10 mouse cellular contexts compared by ENCODE assay signal in genomic region chr5:134677491-134677890, GRCm38 (mm10). TPM values are rescaled to one million over a fixed set of nuclear protein-coding genes. Genes with fewer than 3 reads are reported as not detected.
DNase-seq lines count a peak whose midpoint lies in the region; ATAC-seq and TF ChIP-seq lines count a peak whose summit lies in the region.
"Had no signal": no experiment of that assay in that cellular context is flagged by ENCODE, and none has a peak within 500 bp of the region (broad histone marks: within the 10 kb centered on the region; RNA-seq: fewer than 3 reads in every experiment).

No protein-coding gene starts in this region.

- no peak for DNase-seq in heart, adult 8-10 months (ENCODE audit: low spot score)
- no peak for DNase-seq in liver, adult 2 months (ENCODE audit: extremely low read depth, low read depth, low spot score)
- DNase-seq in liver: no peak
- DNase-seq in liver, embryonic 13.5 days: no peak
- DNase-seq in cerebellum, postnatal 25 days: no peak
- DNase-seq in cerebellum, adult 9-11 months: no peak
- DNase-seq: adrenal gland, postnatal 25 days; cerebellum, adult 8-10 months had no signal

- no peak overlapping the region for H3K9ac ChIP-seq in heart, embryonic 13.5 days
- peak overlapping the region; percentile 52; the same call in 1 of the 2 replicates for H3K9ac ChIP-seq in liver, adult 2 months (ENCODE audit: low read depth, low read length)
- peak overlapping the region; percentile 15; the same call in 1 of the 2 replicates for H3K9ac ChIP-seq in liver, embryonic 13.5 days

- TF ChIP-seq CTCF in liver, adult 2 months (IDR thresholded peaks at IDR 0.05; ENCODE audit: low read depth, low read length): no peak
- TF ChIP-seq CTCF in bone marrow macrophage, adult 2 months (IDR thresholded peaks at IDR 0.05; ENCODE audit: low read depth, low read length): no peak

- H3K36me3 ChIP-seq in heart, embryonic 13.5 days: peaks cover 6% of the 10 kb centered on the region
- no peaks in the 10 kb centered on the region for H3K36me3 ChIP-seq in liver, adult 2 months (ENCODE audit: control insufficient read depth, insufficient read depth, low read length)
- no peaks in the 10 kb centered on the region for H3K36me3 ChIP-seq in liver, embryonic 13.5 days

- H3K9me3 ChIP-seq in heart, embryonic 13.5 days: no peaks in the 10 kb centered on the region
- no peaks in the 10 kb centered on the region for H3K9me3 ChIP-seq in liver, embryonic 13.5 days (replicated peaks)

- peaks cover 62% of the 10 kb centered on the region for H3K4me1 ChIP-seq in heart, embryonic 13.5 days
- peaks cover 8% of the 10 kb centered on the region for H3K4me1 ChIP-seq in liver, adult 2 months (ENCODE audit: control insufficient read depth, insufficient read depth, low read length)
- H3K4me1 ChIP-seq in bone marrow macrophage, adult 2 months (ENCODE audit: control insufficient read depth, insufficient read depth, low read length): peaks cover 24% of the 10 kb centered on the region
- H3K4me1 ChIP-seq in liver, embryonic 13.5 days (replicated peaks): peaks cover 61% of the 10 kb centered on the region

- H3K4me3 ChIP-seq in heart, embryonic 13.5 days: no peak overlapping the region
- H3K4me3 ChIP-seq in liver, adult 2 months (ENCODE audit: insufficient read depth, low read depth, low read length): peak overlapping the region; percentile 56
- peak overlapping the region; percentile 67 for H3K4me3 ChIP-seq in bone marrow macrophage, adult 2 months (ENCODE audit: insufficient read depth, low read length)
- H3K4me3 ChIP-seq in liver, embryonic 13.5 days (replicated peaks): no peak overlapping the region

- H3K4me2 ChIP-seq in heart, embryonic 13.5 days: peak overlapping the region; percentile 82
- H3K4me2 ChIP-seq in liver, embryonic 13.5 days: peak overlapping the region; percentile 64; the same call in 1 of the 2 replicates

- no peaks in the 10 kb centered on the region for H3K79me2 ChIP-seq in liver, adult 2 months (ENCODE audit: control insufficient read depth, insufficient read depth, low read length)

- 82% methylated on average over 5 of the region's 5 CpGs for WGBS in heart, embryonic 13.5 days
- WGBS in liver, adult 2 months: 81% methylated on average over 5 of the region's 5 CpGs
- WGBS in liver, embryonic 13.5 days (ENCODE audit: insufficient replicate concordance): 58% methylated on average over 5 of the region's 5 CpGs

- no peaks in the 10 kb centered on the region for H3K27me3 ChIP-seq in heart, embryonic 13.5 days (replicated peaks)
- H3K27me3 ChIP-seq in liver, adult 2 months (ENCODE audit: control insufficient read depth, insufficient read depth, low read length): no peaks in the 10 kb centered on the region
- no peaks in the 10 kb centered on the region for H3K27me3 ChIP-seq in liver, embryonic 13.5 days

- no peak for TF ChIP-seq POLR2A in liver, adult 2 months (IDR thresholded peaks at IDR 0.05; ENCODE audit: extremely low read depth, insufficient read depth, low read length)
- TF ChIP-seq POLR2A in bone marrow macrophage, adult 2 months (IDR thresholded peaks at IDR 0.05; ENCODE audit: borderline replicate concordance, low read depth, low read length): no peak

- no peak for ATAC-seq in heart, embryonic 13.5 days (ENCODE audit: extremely low read depth, insufficient number of reproducible peaks, low FRiP score, low TSS enrichment)
- ATAC-seq in liver, embryonic 13.5 days (ENCODE audit: low read depth): no peak

- H3K27ac ChIP-seq in heart, embryonic 13.5 days (replicated peaks): 0 out of 2 replicates have a peak overlapping the region, but pooled peaks have one; percentile 84
- H3K27ac ChIP-seq in liver, adult 2 months (replicated peaks; ENCODE audit: insufficient read depth, low read depth, low read length): peak overlapping the region; percentile 17; the same call in 1 of the 2 replicates
- peak overlapping the region; percentile 57 for H3K27ac ChIP-seq in bone marrow macrophage, adult 2 months (ENCODE audit: insufficient read depth, low read depth, low read length)
- H3K27ac ChIP-seq in liver, embryonic 13.5 days: no peak overlapping the region

RNA-seq across cellular contexts. Expression of gene Limk1, which starts 10.9 kb away (rescaled TPM):
- 3.1 and 3.8 TPM in 2 replicates for polyA plus RNA-seq in heart, embryonic 13.5 days (2015; fragmentation: Nextera tagmentation; extraction: Ambion mirVana)
- total RNA-seq in heart, adult 8-10 months (2022): 1 to 10 TPM; 3.8 to 5.1 (median 4.0) TPM
- total RNA-seq in liver, adult 2 months (2014; rRNA removed): 0.83 and 1.1 TPM in 2 replicates
- 2.1 and 2.7 TPM in 2 replicates for polyA plus RNA-seq in liver, adult 2 months (2012; rRNA removed)
- 9.4 and 13.1 TPM in 2 replicates for polyA plus RNA-seq in bone marrow macrophage, adult 2 months (2012; ENCODE audit: insufficient read depth, insufficient read length, missing spikeins)
- polyA plus RNA-seq in liver, embryonic 13.5 days (2015; fragmentation: Nextera tagmentation; extraction: Ambion mirVana): 0.75 and 0.98 TPM in 2 replicates

RNA-seq across cellular contexts. Expression of gene Eif4h, which starts 38.2 kb away (rescaled TPM):
- 318 and 329 TPM in 2 replicates for polyA plus RNA-seq in heart, embryonic 13.5 days (2015; fragmentation: Nextera tagmentation; extraction: Ambion mirVana)
- 100 to 1,000 TPM; 124 to 141 (median 129) TPM for total RNA-seq in heart, adult 8-10 months (2022)
- total RNA-seq in liver, adult 2 months (2014; rRNA removed): 139 and 146 TPM in 2 replicates
- 127 and 134 TPM in 2 replicates for polyA plus RNA-seq in liver, adult 2 months (2012; rRNA removed)
- polyA plus RNA-seq in bone marrow macrophage, adult 2 months (2012; ENCODE audit: insufficient read depth, insufficient read length, missing spikeins): 169 and 175 TPM in 2 replicates
- polyA plus RNA-seq in liver, embryonic 13.5 days (2015; fragmentation: Nextera tagmentation; extraction: Ambion mirVana): 229 and 233 TPM in 2 replicates

Comparison
In these comparisons a context has a peak if more than half of its experiments do, and no peak if none do; other contexts are left out.
1. H3K4me3 ChIP-seq: peak in liver, adult 2 months (single experiment) and bone marrow macrophage, adult 2 months (single experiment); none in heart, embryonic 13.5 days (single experiment) and liver, embryonic 13.5 days (single experiment).